Mouse (Mus musculus): ENCODE measurements at regions not wholly inside any gene's neighbourhood (a gene's known extent, or its start where the extent isn't known, plus 50 kb on each side); places are given as distances from the start of the nearest gene placed in this dataset.

- DNase-seq (ENCODE audit: low spot score in 2 of 2), result no peak
These were observed 110.7 kb upstream of the Ptpn1 start for GRCm38 (mm10) chr2:167821186-167821585.

DNA sequence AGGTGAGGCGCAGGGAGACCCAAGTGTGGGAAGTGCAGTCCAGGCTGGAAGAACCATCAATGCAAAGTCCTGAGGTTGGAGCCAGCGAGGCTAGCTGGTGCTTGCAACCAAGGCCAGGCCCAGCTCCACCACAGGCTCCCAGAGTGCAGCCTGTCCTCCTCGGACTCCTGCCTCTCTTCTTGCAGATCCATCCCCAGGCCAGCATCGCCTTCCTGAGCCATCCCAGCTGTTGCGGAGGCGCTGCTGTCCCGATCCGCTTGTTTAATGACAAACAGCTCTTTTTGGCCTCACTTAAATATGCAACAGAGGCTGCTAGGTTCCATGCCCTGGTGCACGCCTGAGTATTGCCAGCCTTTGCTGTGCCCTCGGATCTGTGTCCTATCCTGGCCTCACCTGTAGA is 113.1 kb upstream of the Ptpn1 start:
- DNase-seq (ENCODE audit: low spot score in 2 of 2), result no peak

- no peak for DNase-seq (ENCODE audit: low spot score in 2 of 2)
These were observed 114.8 kb upstream of the Ptpn1 start for GRCm38 (mm10) chr2:167817030-167817429.

DNA sequence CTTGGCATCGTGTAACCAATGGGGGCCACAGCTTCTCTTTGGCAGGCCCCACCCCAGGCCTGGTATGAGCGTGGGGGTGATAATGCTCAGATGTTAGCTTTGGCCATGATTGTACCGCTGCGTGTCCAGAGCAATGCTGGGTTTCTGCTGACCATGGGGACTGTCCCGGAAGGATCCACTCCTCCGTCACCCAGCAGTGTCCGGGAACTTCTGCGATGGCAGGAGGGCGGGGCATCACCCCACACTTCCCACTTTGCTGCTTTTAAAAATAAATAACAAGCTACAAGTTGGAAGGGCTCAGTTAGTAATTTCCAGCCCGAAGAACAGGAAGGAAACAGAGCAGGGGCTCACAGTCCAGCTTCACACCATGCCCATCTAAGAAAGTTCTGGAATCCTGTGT is 116.7 kb upstream of the Ptpn1 start:
- no peak for DNase-seq (ENCODE audit: low spot score in 2 of 2)

DNA sequence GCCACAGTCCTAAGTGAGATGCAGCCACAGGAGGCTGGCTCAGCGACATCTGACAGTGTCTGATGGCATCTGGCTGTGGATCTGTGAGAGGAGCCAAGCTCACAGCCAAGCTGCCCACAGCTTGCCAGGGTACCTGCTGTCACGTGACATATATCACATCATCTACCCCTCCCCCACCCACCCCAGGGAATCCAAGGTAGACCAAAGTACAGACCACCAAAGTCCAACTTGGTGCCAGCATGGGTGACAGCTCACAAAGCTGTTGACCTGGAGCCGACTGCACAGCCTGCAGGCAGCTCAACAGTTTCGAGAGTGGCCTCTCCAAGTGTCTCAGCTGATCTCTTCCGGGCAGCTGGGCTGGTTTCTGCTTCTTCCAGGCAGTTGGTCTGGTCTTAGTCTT is 119.6 kb upstream of the Tmem189 start:
- no peak for DNase-seq (ENCODE audit: low spot score in 2 of 2)

DNA sequence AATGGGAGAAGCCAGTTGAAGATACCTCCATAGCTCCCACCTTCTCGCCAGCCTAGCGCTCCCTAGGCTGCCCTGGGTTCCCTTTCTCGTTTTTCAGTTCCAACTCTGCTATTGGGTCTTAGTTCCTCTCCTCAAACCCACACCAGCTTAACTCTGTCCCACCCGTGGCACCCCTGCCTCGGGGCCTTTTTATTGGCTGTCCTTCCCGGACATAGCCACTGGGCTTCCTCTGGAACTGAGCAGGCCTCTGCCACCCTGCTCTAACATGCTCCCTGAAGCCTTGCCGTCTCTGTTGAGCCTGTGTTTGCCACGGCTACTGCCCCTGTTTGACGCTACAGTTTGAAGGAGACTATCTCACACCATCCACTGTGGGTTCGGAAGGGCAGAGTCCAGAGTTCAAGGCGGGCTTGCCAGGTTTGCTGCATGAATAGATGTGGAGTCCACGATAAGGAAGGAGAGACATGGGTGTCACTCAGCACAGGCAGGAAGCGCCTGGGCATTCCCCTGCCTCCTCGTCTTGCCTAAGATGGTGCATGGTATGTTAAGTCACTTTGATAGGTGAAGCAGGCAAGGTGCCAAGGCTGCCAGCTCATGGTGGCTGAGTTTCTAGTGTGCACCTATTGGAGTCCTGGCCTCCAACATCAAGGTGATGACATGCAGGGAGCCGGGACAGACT is 116.1 kb upstream of the Tmem189 start:
- no peak for DNase-seq (ENCODE audit: low spot score in 2 of 2)

DNA sequence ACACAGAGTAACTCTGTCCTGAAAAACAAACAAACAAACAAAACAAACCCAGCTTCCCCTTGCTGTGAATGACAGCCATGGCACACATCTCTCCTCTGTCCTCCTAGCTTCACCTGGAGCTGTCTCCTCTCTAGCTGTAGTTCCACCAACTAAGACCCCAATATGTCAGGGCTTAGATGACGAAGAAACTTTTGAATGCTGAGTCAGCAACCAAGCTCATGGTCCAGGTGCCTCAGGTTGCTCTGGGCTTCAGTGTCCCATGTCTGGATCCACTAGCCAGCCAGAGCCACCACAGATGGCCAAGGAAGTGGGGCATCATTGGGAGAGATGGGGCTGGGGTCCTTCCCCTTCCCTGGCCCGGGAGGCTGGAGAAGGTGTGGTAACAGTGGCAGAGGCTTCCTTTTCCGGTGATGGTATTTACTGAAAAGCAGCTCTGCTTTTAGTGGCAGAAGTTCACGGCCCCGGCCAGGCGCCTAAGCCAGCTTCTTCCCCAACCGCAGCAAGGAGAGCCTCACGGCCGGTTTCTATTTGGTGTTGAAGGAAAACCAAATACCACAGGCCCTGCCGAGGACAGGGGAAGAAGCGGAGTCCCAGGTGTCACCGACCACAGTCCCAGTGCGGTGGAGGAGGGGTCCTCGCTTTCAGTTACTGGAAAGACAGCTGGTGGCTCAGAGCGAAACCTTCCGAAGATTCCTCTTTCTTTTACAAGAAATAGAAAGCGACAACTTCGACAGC is 115.0 kb upstream of the Tmem189 start:
- no peak for DNase-seq (ENCODE audit: low spot score in 2 of 2)

DNA sequence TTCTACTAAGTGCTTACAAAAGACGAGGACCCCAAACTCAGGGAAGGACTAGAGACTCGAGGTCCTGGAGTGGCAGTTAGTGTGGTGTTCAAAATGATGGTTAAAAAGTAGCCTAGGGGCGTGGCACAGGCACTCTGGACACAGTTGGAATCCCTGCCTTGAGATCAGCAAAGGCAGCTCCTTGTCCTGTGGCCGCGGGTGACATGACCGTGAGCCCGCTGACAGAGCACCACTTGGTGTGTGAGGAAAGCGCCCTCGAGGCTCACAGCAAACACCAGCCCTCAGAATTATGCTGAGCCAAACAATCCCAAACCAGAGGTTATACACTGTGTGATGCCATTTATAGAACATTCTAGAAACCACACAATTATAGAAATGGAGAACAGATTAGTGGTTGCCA is 112.9 kb upstream of the Tmem189 start:
- no peak for DNase-seq (ENCODE audit: low spot score in 2 of 2)

- DNase-seq (ENCODE audit: low spot score in 2 of 2), result no peak
These were observed 111.8 kb upstream of the Tmem189 start for GRCm38 (mm10) chr2:167801389-167801788.

- DNase-seq (ENCODE audit: low spot score in 2 of 2), result no peak
These were observed 111.1 kb upstream of the Tmem189 start for GRCm38 (mm10) chr2:167800648-167801245.

DNA sequence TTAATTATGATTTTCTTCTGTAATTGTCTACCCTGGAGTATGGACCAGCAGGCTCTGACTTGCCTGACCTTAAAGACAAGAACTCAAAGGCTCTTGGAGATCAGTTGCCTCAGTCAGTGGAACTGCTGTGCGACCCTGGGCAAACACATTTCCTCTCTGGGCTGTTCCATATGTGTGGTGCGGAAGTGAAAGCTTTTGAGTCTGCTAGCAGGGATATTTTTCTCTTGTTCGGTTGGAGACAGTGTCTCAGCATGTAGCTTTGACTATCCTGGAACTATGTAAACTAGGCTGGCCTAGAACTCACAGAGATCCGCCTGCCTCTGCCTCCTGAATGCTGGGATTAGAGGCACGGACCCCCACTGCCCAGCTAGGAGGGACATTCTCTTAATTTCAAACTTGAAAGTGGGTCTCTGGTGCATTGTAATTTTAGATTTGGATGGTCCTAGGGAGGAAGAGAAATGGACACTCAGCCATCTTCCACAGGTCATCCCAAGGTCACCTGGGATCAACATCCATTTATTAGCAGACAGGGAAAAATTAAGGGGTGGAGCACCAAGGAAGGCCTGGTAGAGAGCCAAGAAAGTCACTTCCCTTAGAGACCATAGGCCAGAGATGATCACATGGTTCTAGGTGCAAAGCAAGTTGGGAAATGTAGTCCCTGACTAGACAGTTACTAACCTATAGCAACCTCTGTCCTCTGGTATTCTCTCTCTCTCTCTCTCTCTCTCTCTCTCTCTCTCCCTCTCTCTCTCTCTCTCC is 110.2 kb upstream of the Tmem189 start:
- no peak for DNase-seq (ENCODE audit: low spot score in 2 of 2)

DNA sequence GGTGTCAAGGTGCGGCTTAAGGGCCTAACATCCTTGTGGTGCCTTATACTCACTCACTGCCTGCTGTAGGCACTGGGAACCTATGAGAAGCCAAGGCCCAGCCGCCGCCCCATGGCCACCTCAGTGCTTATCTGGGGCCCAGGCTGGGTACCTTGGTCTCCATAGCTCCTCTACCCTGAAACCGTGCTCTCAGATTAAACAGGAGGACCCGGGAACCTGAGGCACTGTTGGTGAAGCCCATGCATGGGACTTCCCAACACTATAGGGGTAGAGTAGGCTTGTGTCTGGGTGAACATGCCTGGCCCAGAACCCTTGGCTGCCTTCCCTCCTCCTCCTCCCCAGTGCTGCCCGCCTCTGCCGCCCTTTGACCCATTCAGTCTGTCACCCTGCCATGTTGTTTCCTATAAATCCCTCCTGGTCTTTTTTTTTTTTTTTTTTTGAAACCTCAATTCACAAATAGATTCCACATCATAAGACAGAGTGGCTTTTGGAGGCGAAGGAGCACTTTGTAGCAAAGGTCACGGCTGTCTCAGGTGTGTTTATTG is 109.4 kb upstream of the Tmem189 start:
- DNase-seq (ENCODE audit: low spot score in 2 of 2), result no peak

GRCm38 (mm10) chr2:167798076-167798782 is 108.6 kb upstream of the Tmem189 start:
- DNase-seq (ENCODE audit: low spot score in 2 of 2), result no peak

DNA sequence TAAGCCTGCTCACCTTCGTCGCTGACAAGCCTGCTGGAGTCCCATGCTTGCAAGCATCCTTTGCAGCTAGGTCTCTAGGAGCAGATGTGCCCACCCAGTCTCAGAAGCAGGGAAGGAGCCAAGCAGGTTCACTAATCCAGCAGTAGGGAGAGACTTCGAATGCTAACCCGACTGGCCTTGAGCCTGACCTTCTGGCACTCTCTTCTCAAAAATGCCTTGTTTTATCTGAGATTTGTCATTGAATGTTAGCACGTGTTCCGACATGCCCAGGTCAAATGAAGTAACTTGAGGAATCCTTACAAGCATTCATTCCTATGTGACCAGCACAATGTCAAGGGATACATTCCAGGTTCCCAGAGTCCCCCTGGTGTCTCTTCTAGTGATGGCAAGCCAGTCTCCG is 105.9 kb upstream of the Tmem189 start:
- DNase-seq (ENCODE audit: low spot score in 2 of 2), result no peak

DNA sequence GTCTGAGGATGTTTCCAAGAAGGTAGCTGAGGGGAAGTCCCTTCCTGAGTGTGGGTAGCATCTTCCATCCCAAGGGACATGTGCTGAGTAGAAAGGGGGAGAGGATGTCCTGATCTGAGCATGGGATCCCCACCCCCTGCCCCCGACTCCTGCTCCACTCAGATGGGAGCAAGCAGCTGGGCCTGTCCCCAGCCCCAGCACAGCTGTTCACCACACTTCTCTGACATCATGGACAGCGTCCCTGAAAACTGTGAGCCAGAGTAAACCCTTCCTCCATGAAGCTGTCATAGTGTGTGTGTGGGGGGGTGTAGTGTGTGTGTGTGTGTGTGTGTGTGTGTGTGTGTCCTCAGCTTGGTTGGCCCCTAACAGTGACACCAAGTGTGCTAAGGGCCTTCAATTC is 104.3 kb upstream of the Tmem189 start:
- DNase-seq (ENCODE audit: low spot score in 2 of 2), result no peak

DNA sequence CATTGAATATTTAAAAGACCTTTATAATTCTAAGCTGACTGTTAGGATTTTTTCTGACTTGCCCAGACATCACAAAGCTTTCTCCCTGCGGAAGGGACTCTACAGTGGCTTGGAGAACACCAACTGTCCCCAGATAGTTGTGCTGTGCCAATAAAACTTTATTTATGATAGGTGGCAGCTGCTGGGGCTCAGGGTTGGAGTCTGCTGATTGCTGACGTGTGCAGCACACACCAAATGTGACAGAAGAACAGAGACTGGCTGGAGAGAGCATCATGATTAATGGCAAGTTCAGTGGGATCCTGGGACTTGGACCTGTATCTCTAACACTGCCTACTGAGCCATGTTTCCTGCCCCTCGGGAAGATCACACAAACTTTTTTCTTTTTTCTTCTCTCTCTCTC is 103.1 kb upstream of the Tmem189 start:
- no peak for DNase-seq (ENCODE audit: low spot score in 2 of 2)

DNA sequence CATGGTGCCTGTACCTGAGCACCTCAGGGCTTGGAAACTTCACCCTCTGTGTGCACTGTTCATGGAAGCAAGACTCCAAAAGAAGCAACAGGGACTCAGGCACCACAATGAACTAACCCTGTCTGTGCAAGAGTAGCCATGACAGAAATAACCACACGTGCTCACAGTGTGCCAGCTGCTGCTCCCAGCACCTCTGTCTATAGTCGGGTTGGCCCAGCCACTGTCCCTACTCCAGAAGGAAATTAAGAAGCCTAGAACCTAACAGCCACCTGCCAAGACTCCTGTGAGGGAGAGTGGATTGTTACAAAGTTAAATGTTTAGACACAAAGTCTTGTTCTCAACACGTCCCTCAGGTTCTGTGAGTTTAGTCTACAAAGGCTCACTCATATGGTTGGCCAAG is 102.7 kb upstream of the Tmem189 start:
- DNase-seq (ENCODE audit: low spot score in 2 of 2), result no peak

DNA sequence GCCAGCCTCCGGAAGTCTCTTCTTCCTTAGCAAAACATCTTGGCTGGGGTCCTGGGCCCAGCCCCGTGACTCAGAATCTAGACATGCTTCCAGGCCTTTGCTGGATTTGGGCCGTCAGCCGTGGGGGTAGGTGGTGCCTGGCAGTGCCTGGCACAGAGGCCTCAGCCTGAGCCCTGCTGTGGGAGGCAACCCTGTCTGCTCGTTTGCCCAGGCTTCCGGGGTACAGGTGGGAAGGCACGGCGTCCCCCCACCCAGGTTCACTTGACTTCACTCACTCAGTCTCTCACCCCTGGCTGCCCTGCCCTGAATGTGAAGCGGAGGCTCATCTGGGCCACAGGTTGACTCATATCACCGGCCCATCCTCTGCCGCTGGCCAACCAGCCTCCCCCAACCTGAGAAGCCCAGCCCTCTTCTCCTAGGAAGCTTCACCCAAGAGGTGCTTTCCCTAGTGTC is 99.9 kb upstream of the Tmem189 start:
- no peak for DNase-seq (ENCODE audit: low spot score in 2 of 2)

GRCm38 (mm10) chr2:167786951-167787350 is 97.3 kb upstream of the Tmem189 start:
- no peak for DNase-seq (ENCODE audit: low spot score in 2 of 2)

DNA sequence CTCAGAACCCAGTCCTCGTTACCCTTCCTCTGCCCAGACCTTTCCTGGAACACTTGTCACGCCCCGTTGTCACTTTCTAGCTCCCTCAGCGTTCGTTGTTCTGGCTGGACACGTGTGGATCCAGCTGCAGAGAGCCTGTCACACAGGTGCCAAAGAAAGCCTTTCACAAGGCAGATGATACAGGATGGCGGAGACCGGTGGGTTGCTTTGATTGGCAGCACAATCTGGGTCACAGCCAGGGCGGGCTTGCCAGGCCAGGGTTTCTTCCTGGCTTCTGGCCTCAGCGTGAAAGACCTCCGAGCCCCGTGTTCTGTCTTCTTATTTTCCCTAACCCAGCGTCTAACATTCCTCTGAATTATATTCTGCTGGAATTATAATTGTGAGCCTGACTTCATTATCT is 94.7 kb upstream of the Tmem189 start:
- DNase-seq (ENCODE audit: low spot score in 2 of 2), result no peak

GRCm38 (mm10) chr2:167783374-167783773 is 93.8 kb upstream of the Tmem189 start:
- DNase-seq (ENCODE audit: low spot score in 2 of 2), result no peak
